11 mouse cellular contexts compared by ENCODE assay signal in genomic region chr5:137951218-137951617, GRCm38 (mm10). TPM values are rescaled to one million over a fixed set of nuclear protein-coding genes. Genes with fewer than 3 reads are reported as not detected.
DNase-seq lines count a peak whose midpoint lies in the region; ATAC-seq and TF ChIP-seq lines count a peak whose summit lies in the region.
"Had no signal": no experiment of that assay in that cellular context is flagged by ENCODE, and none has a peak within 500 bp of the region (broad histone marks: within the 10 kb centered on the region; RNA-seq: fewer than 3 reads in every experiment).

No protein-coding gene starts in this region.

- DNase-seq in cerebellum, adult 11 months = peak; percentile 6
- peak; percentile 20 for DNase-seq in left cerebral cortex, adult 2 months (ENCODE audit: extremely low spot score in 1 of 2, low spot score in 2 of 2)
- DNase-seq in left cerebral cortex, adult 11 months (ENCODE audit: low spot score) = no peak
- peak; percentile 8 for DNase-seq in adrenal gland, adult 2 months
- peak; percentile 49 to 76 for DNase-seq in kidney, postnatal 36 days
- DNase-seq in thymus, postnatal 25 days = peak; percentile 4
- no peak for DNase-seq in embryonic facial prominence, embryonic 10.5 days (ENCODE audit: low spot score)

- TF ChIP-seq CTCF in left cerebral cortex, adult 2 months (IDR thresholded peaks at IDR 0.05) = peak; percentile 39

- no peak overlapping the region for H3K27ac ChIP-seq in left cerebral cortex, adult 2 months
- no peak overlapping the region for H3K27ac ChIP-seq in embryonic facial prominence, embryonic 10.5 days (replicated peaks)
- H3K27ac ChIP-seq: macrophage had no signal

- intact Hi-C loops in left cerebral cortex, adult 2 months (cut with DNase I) = loop anchor here (5.0 kb wide), 1 partner anchor 64 kb away; no protein-coding TSS in a partner anchor

- no peaks in the 10 kb centered on the region for H3K9me3 ChIP-seq in embryonic facial prominence, embryonic 10.5 days

- no peak for ATAC-seq in cerebellum, adult (ENCODE audit: insufficient number of reproducible peaks, low FRiP score, low TSS enrichment)

- no peak overlapping the region for H3K4me3 ChIP-seq in left cerebral cortex, adult 2 months
- no peak overlapping the region for H3K4me3 ChIP-seq in embryonic facial prominence, embryonic 10.5 days

- no peaks in the 10 kb centered on the region for H3K4me1 ChIP-seq in embryonic facial prominence, embryonic 10.5 days

- 36% methylated on average over 6 of the region's 6 CpGs for WGBS in embryonic facial prominence, embryonic 10.5 days

- H3K27me3 ChIP-seq in embryonic facial prominence, embryonic 10.5 days (replicated peaks; ENCODE audit: low read depth, poor library complexity, severe bottlenecking) = no peaks in the 10 kb centered on the region

- no peaks in the 10 kb centered on the region for H3K36me3 ChIP-seq in embryonic facial prominence, embryonic 10.5 days (replicated peaks)

RNA-seq across cellular contexts. Expression of gene Gjc3, which starts 11.7 kb away (rescaled TPM):
- 10 to 100 TPM; 17.1 to 17.6 TPM for total RNA-seq in left cerebral cortex, adult 2 months (2021)
- under 1 TPM; 0.06 to 0.38 TPM for total RNA-seq in adrenal gland, adult 2 months (2021)
- 0.03 and 0.19 TPM in 2 replicates for polyA plus RNA-seq in adrenal gland, adult 2 months (2012; rRNA removed)
- 0.06 and 0.07 TPM in 2 replicates for polyA plus RNA-seq in embryonic facial prominence, embryonic 10.5 days (2016; fragmentation: Nextera tagmentation; extraction: Ambion mirVana)
- polyA plus RNA-seq: C2C12, macrophage had no signal

RNA-seq across cellular contexts. Expression of gene Cyp3a13, which starts 29.8 kb away (rescaled TPM):
- under 1 TPM in 1 of 2 experiments, not detected in 1; 0.14 TPM for total RNA-seq in left cerebral cortex, adult 2 months (2021)
- under 1 TPM in 1 of 2 experiments, not detected in 1; 0.58 TPM for total RNA-seq in adrenal gland, adult 2 months (2021)
- not detected in 2 replicates for polyA plus RNA-seq in adrenal gland, adult 2 months (2012; rRNA removed)
- not detected in 2 replicates for polyA plus RNA-seq in embryonic facial prominence, embryonic 10.5 days (2016; fragmentation: Nextera tagmentation; extraction: Ambion mirVana)
- polyA plus RNA-seq: C2C12, macrophage had no signal

RNA-seq across cellular contexts. Expression of gene Azgp1, which starts 30.1 kb away (rescaled TPM):
- total RNA-seq in left cerebral cortex, adult 2 months (2021) = not detected
- 1 to 10 TPM in 1 of 2 experiments, under 1 TPM in 1; 0.83 to 4.2 TPM for total RNA-seq in adrenal gland, adult 2 months (2021)
- polyA plus RNA-seq in adrenal gland, adult 2 months (2012; rRNA removed) = 0.18 and 0.72 TPM in 2 replicates
- polyA plus RNA-seq in embryonic facial prominence, embryonic 10.5 days (2016; fragmentation: Nextera tagmentation; extraction: Ambion mirVana) = not detected in 2 replicates
- polyA plus RNA-seq: C2C12; heart, embryonic 16.5 days; macrophage had no signal

Comparison
In these comparisons a context has a peak if more than half of its experiments do, and no peak if none do; other contexts are left out.
1. DNase-seq: peak in cerebellum, adult 11 months (single experiment), left cerebral cortex, adult 2 months (2 of 2), adrenal gland, adult 2 months (single experiment), kidney, postnatal 36 days (2 of 2) and thymus, postnatal 25 days (single experiment); none in left cerebral cortex, adult 11 months (single experiment) and embryonic facial prominence, embryonic 10.5 days (single experiment).
2. RNA of gene Gjc3, which starts 11.7 kb away (total RNA-seq): 17.1 to 17.6 TPM in left cerebral cortex, adult 2 months; 0.06 to 0.38 TPM in adrenal gland, adult 2 months; every median in the first group is over 10 times any median in the second.